In the genomic region with DNA sequence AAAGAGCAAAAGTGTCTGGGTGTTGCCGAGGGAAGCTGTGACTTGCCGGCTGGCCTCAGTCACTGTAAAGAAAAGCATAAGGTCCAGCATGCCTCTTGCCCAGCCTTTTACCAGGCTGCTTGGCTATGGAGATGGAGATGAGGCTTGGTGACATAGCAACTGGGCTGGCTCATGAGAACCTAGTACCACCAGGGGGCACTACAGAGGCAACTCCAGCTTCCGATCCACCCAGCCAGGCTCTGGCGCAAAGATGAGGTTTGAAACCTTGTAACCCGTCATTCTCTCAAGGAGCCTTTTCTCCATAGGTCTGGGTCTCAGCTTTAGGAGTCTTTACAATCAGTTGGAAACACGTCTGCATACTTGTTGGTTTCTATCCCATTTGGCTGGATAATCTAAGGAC, we compare ENCODE assay signal across 9 mouse cellular contexts.
DNase-seq lines count a peak whose midpoint lies in the region; ATAC-seq and TF ChIP-seq lines count a peak whose summit lies in the region.
"Had no signal": no experiment of that assay in that cellular context is flagged by ENCODE, and none has a peak within 500 bp of the region (broad histone marks: within the 10 kb centered on the region; RNA-seq: fewer than 3 reads in every experiment).

No protein-coding gene starts in this region.

- TF ChIP-seq EP300 in ES-Bruce4 (IDR thresholded peaks at IDR 0.05; ENCODE audit: insufficient read depth, low read depth, low read length), result no peak

- H3K27ac ChIP-seq in ES-Bruce4 (ENCODE audit: insufficient read depth, low read length), result no peak overlapping the region
- no peak overlapping the region for H3K27ac ChIP-seq in lung, embryonic 14.5 days (ENCODE audit: low read depth)
- no peak overlapping the region for H3K27ac ChIP-seq in olfactory bulb, adult 2 months (ENCODE audit: insufficient read depth, low read depth, low read length)
- H3K27ac ChIP-seq: limb, embryonic 15.5 days had no signal

- DNase-seq in adrenal gland, postnatal 25 days, result peak; percentile 72
- peak; percentile 69 for DNase-seq in embryo, embryonic 9.5 days (ENCODE audit: extremely low spot score)
- DNase-seq in heart, adult 8-10 months (ENCODE audit: low spot score), result peak; percentile 79
- peak; percentile 72 to 87 for DNase-seq in kidney, postnatal 36 days
- DNase-seq in lung, embryonic 14.5 days, result peak; percentile 88
- DNase-seq in thymus, postnatal 10 days (ENCODE audit: low spot score in 2 of 2), result peak; percentile 24 to 80

- peak; percentile 90 for TF ChIP-seq CTCF in ES-Bruce4 (IDR thresholded peaks at IDR 0.05; ENCODE audit: low read depth, low read length)
- TF ChIP-seq CTCF in lung, embryonic 14.5 days (IDR thresholded peaks at IDR 0.05; ENCODE audit: low read depth), result peak; percentile 85
- peak; percentile 45 for TF ChIP-seq CTCF in olfactory bulb, adult 2 months (IDR thresholded peaks at IDR 0.05; ENCODE audit: insufficient read depth, low read depth, low read length)

- 25% methylated on average over 6 of the region's 6 CpGs for WGBS in lung, embryonic 14.5 days
- 11% methylated on average over 6 of the region's 6 CpGs for WGBS in olfactory bulb, adult 2 months

- peak; percentile 48; the same call in 1 of the 2 replicates for ATAC-seq in lung, embryonic 14.5 days (ENCODE audit: insufficient read depth)

- H3K4me3 ChIP-seq in ES-Bruce4 (ENCODE audit: low read depth, low read length), result no peak overlapping the region
- H3K4me3 ChIP-seq in lung, embryonic 14.5 days (ENCODE audit: low read depth, low read length), result no peak overlapping the region
- H3K4me3 ChIP-seq in olfactory bulb, adult 2 months (ENCODE audit: insufficient read depth, low read depth, low read length), result no peak overlapping the region
- H3K4me3 ChIP-seq: limb, embryonic 15.5 days had no signal

- TF ChIP-seq POLR2A in ES-Bruce4 (IDR thresholded peaks at IDR 0.05; ENCODE audit: insufficient read depth, low read length), result no peak
- TF ChIP-seq POLR2A in olfactory bulb, adult 2 months (IDR thresholded peaks at IDR 0.05; ENCODE audit: insufficient read depth, low read depth, low read length), result no peak

- no peaks in the 10 kb centered on the region for H3K9me3 ChIP-seq in ES-Bruce4 (replicated peaks; ENCODE audit: control insufficient read depth, insufficient read depth, low read length, poor library complexity, severe bottlenecking)
- H3K9me3 ChIP-seq in lung, embryonic 14.5 days (ENCODE audit: low read depth, low read length), result no peaks in the 10 kb centered on the region
- H3K9me3 ChIP-seq: limb, embryonic 15.5 days had no signal

- no peak overlapping the region for H3K4me2 ChIP-seq in lung, embryonic 14.5 days
- H3K4me2 ChIP-seq: limb, embryonic 15.5 days had no signal

- H3K27me3 ChIP-seq in ES-Bruce4 (ENCODE audit: control insufficient read depth, insufficient read depth, low read length, poor library complexity, severe bottlenecking), result no peaks in the 10 kb centered on the region
- no peaks in the 10 kb centered on the region for H3K27me3 ChIP-seq in lung, embryonic 14.5 days (ENCODE audit: insufficient read depth, low read length)
- H3K27me3 ChIP-seq: limb, embryonic 15.5 days had no signal

- no peaks in the 10 kb centered on the region for H3K4me1 ChIP-seq in ES-Bruce4 (ENCODE audit: control insufficient read depth, insufficient read depth, low read length)
- H3K4me1 ChIP-seq in lung, embryonic 14.5 days (ENCODE audit: insufficient read depth), result no peaks in the 10 kb centered on the region; the same call in 1 of the 2 replicates
- no peaks in the 10 kb centered on the region for H3K4me1 ChIP-seq in olfactory bulb, adult 2 months (ENCODE audit: control insufficient read depth, insufficient read depth, low read length)
- H3K4me1 ChIP-seq: limb, embryonic 15.5 days had no signal

- H3K9ac ChIP-seq in ES-Bruce4 (ENCODE audit: low read depth, poor library complexity, severe bottlenecking), result no peak overlapping the region
- no peak overlapping the region for H3K9ac ChIP-seq in lung, embryonic 14.5 days
- H3K9ac ChIP-seq: limb, embryonic 15.5 days had no signal

- no peaks in the 10 kb centered on the region for H3K36me3 ChIP-seq in ES-Bruce4 (ENCODE audit: control insufficient read depth, insufficient read depth, low read length, poor library complexity, severe bottlenecking)
- peaks cover 38% of the 10 kb centered on the region for H3K36me3 ChIP-seq in lung, embryonic 14.5 days (ENCODE audit: insufficient read depth)
